Comparison of ENCODE assay signal across 23 mouse cellular contexts in genomic region chr4:125199281-125199680, GRCm38 (mm10).
A peak's percentile ranks its signal among the peaks of the same experiment; 100 is the strongest.
DNase-seq lines count a peak whose midpoint lies in the region; ATAC-seq lines count a peak whose summit lies in the region.
"Had no signal": no experiment of that assay in that cellular context is flagged by ENCODE, and none has a peak within 500 bp of the region (broad histone marks: within the 10 kb centered on the region; RNA-seq: fewer than 3 reads in every experiment).

No protein-coding gene starts in this region.

- H3K9me3 ChIP-seq in embryonic facial prominence, embryonic 14.5 days (ENCODE audit: control insufficient read depth, low read length), result no peaks in the 10 kb centered on the region
- no peaks in the 10 kb centered on the region for H3K9me3 ChIP-seq in embryonic facial prominence, embryonic 10.5 days
- H3K9me3 ChIP-seq: embryonic facial prominence, embryonic 13.5 days; forebrain, embryonic 13.5 days; forebrain, embryonic 15.5 days had no signal

- no peak overlapping the region for H3K4me2 ChIP-seq in embryonic facial prominence, embryonic 14.5 days (ENCODE audit: low read depth, low read length)
- H3K4me2 ChIP-seq: embryonic facial prominence, embryonic 13.5 days; forebrain, embryonic 13.5 days; forebrain, embryonic 15.5 days had no signal

- 20% methylated on average over 4 of the region's 5 CpGs for WGBS in embryonic facial prominence, embryonic 14.5 days
- 34% methylated on average over 5 of the region's 5 CpGs for WGBS in embryonic facial prominence, embryonic 10.5 days

- no peak overlapping the region for H3K4me3 ChIP-seq in embryonic facial prominence, embryonic 14.5 days (ENCODE audit: low read depth, low read length)
- H3K4me3 ChIP-seq in embryonic facial prominence, embryonic 10.5 days, result no peak overlapping the region
- H3K4me3 ChIP-seq: embryonic facial prominence, embryonic 13.5 days; forebrain, embryonic 13.5 days; forebrain, embryonic 15.5 days had no signal

- H3K27ac ChIP-seq in embryonic facial prominence, embryonic 14.5 days (replicated peaks; ENCODE audit: low read depth, low read length), result no peak overlapping the region
- H3K27ac ChIP-seq in embryonic facial prominence, embryonic 10.5 days (replicated peaks), result no peak overlapping the region
- H3K27ac ChIP-seq: embryonic facial prominence, embryonic 13.5 days; forebrain, embryonic 13.5 days; forebrain, embryonic 15.5 days had no signal

- peaks cover 21% of the 10 kb centered on the region for H3K27me3 ChIP-seq in embryonic facial prominence, embryonic 14.5 days (replicated peaks; ENCODE audit: control insufficient read depth, insufficient read depth, low read length)
- peaks cover 63% of the 10 kb centered on the region for H3K27me3 ChIP-seq in embryonic facial prominence, embryonic 10.5 days (replicated peaks; ENCODE audit: low read depth, poor library complexity, severe bottlenecking)
- H3K27me3 ChIP-seq: forebrain, embryonic 15.5 days had no signal

- no peaks in the 10 kb centered on the region for H3K4me1 ChIP-seq in embryonic facial prominence, embryonic 14.5 days (ENCODE audit: control insufficient read depth, insufficient read depth, low read length)
- peaks cover 28% of the 10 kb centered on the region for H3K4me1 ChIP-seq in embryonic facial prominence, embryonic 10.5 days

- peak; percentile 9 for DNase-seq in embryonic facial prominence, embryonic 14.5 days (ENCODE audit: low spot score)
- no peak for DNase-seq in embryonic facial prominence, embryonic 10.5 days (ENCODE audit: low spot score)
- peak; percentile 11 for DNase-seq in retina, adult 2 months (ENCODE audit: low read depth, low spot score)
- peak; percentile 87 for DNase-seq in retina, postnatal 1 day
- DNase-seq in kidney, postnatal 4 days, result no peak
- DNase-seq in frontal cortex, postnatal 36 days (ENCODE audit: low spot score in 2 of 2), result no peak
- DNase-seq: adrenal gland, adult 8-10 months; adrenal gland, postnatal 14 days; adrenal gland, postnatal 36 days; B cell, adult 2 months; cerebellum, adult 11-12 months; cerebellum, adult 2 months; cerebellum, adult 9-10 months; cerebellum, postnatal 10 days; cerebellum, postnatal 25 days; forebrain, postnatal 0 days had no signal

- no peaks in the 10 kb centered on the region for H3K36me3 ChIP-seq in embryonic facial prominence, embryonic 14.5 days (ENCODE audit: control insufficient read depth, insufficient read depth, low read length)
- no peaks in the 10 kb centered on the region for H3K36me3 ChIP-seq in embryonic facial prominence, embryonic 10.5 days (replicated peaks)
- H3K36me3 ChIP-seq: embryonic facial prominence, embryonic 13.5 days; forebrain, embryonic 15.5 days; G1E had no signal

- no peak overlapping the region for H3K9ac ChIP-seq in embryonic facial prominence, embryonic 14.5 days (ENCODE audit: low read depth, low read length)
- H3K9ac ChIP-seq: embryonic facial prominence, embryonic 13.5 days; forebrain, embryonic 13.5 days; forebrain, embryonic 15.5 days; forebrain, postnatal 0 days had no signal

- ATAC-seq in embryonic facial prominence, embryonic 14.5 days (ENCODE audit: low read depth), result no peak
- ATAC-seq: activated CD4-positive, CD25-positive, alpha-beta regulatory T cell, adult 4 months; CD4-positive, CD25-positive, alpha-beta regulatory T cell, adult 4 months; forebrain, embryonic 13.5 days; forebrain, embryonic 15.5 days; forebrain, postnatal 0 days; Patski had no signal

Comparison
In these comparisons a context has a peak if more than half of its experiments do, and no peak if none do; other contexts are left out.
1. DNase-seq: peak in embryonic facial prominence, embryonic 14.5 days (single experiment), retina, adult 2 months (single experiment) and retina, postnatal 1 day (single experiment); none in embryonic facial prominence, embryonic 10.5 days (single experiment), kidney, postnatal 4 days (0 of 2) and frontal cortex, postnatal 36 days (0 of 2).